Mouse (Mus musculus) liver, adult 2 months (tissue): ENCODE results near the gene Pnmt. TPM values are rescaled to one million over a fixed set of nuclear protein-coding genes. Genes with fewer than 3 reads are reported as not detected.

ENCODE experiments used
- DNase-seq: peaks from one replicate; pipeline ENCODE4 v3.0.0-alpha.2; 2011; ENCODE audit warnings: low read depth, low spot score; ENCODE audit errors: extremely low read depth
- H3K27ac ChIP-seq: fragments of 200-500 bp; replicated peaks from 2 replicates; pipeline ENCODE4 v1.5.1; 2012; ENCODE audit warnings: low read depth, mild to moderate bottlenecking, control low read depth, inconsistent platforms, low read length; ENCODE audit not compliant: insufficient read depth
- H3K27me3 ChIP-seq: fragments of 200-500 bp; 2 replicates; pipeline ENCODE4 v1.6.1; 2012; ENCODE audit warnings: mild to moderate bottlenecking, moderate library complexity, low read length, inconsistent platforms; ENCODE audit not compliant: control insufficient read depth, insufficient read depth
- H3K36me3 ChIP-seq: fragments of 200-500 bp; 2 replicates; pipeline ENCODE4 v1.6.1; 2012; ENCODE audit warnings: low read length, inconsistent platforms; ENCODE audit not compliant: control insufficient read depth, insufficient read depth
- H3K4me1 ChIP-seq: fragments of 200-500 bp; 2 replicates; pipeline ENCODE4 v1.6.1; 2011; ENCODE audit warnings: low read length; ENCODE audit not compliant: control insufficient read depth, insufficient read depth
- H3K4me3 ChIP-seq: fragments of 200-500 bp; 2 replicates; pipeline ENCODE4 v1.5.1; 2011; ENCODE audit warnings: low read depth, mild to moderate bottlenecking, control low read depth, low read length, moderate library complexity; ENCODE audit not compliant: insufficient read depth
- H3K79me2 ChIP-seq: fragments of 200-500 bp; 2 replicates; pipeline ENCODE4 v1.6.1; 2012; ENCODE audit warnings: inconsistent platforms, mild to moderate bottlenecking, low read length, moderate library complexity; ENCODE audit not compliant: control insufficient read depth, insufficient read depth
- H3K9ac ChIP-seq: fragments of 200-500 bp; 2 replicates; pipeline ENCODE4 v1.6.1; 2012; ENCODE audit warnings: low read depth, mild to moderate bottlenecking, control low read depth, inconsistent platforms, low read length
- CTCF ChIP-seq: fragments of 200-500 bp; IDR thresholded peaks from 2 replicates; pipeline ENCODE4 v1.5.1; 2011; ENCODE audit warnings: low read depth, low read length, control low read depth
- POLR2A ChIP-seq: fragments of 200-500 bp; IDR thresholded peaks from 2 replicates; pipeline ENCODE4 v1.6.1; 2011; ENCODE audit warnings: low read length, control low read depth; ENCODE audit not compliant: insufficient read depth; ENCODE audit errors: extremely low read depth
- WGBS: fragments of 180-500 bp; shearing (Covaris S2); methylation state at CpG from one replicate; pipeline ENCODE4 v1.1.7; 2018; 5-methylcytosine and 5-hydroxymethylcytosine counted together
- polyA plus RNA-seq: library from polyadenylated mRNA; depleted of rRNA; stranded (reverse); fragments of >200 nt; gene quantifications from 2 replicates; pipeline ENCODE4 v1.2.3, GENCODE M21; 2012
- total RNA-seq: library from RNA; depleted of rRNA; stranded (reverse); fragments of >200 nt; gene quantifications from 2 replicates; pipeline ENCODE4 v1.2.3, GENCODE M21; 2014

Gene Pnmt
- total and polyA plus RNA-seq, 2 experiments = not detected

GRCm38 (mm10) chr11:98360866-98361521, 25.3 kb upstream of the Pnmt start:
- H3K36me3 ChIP-seq = no peaks in the 10 kb centered on the region
- H3K9ac ChIP-seq = no peak overlapping the region
- peak overlapping the region; percentile 46 for H3K27ac ChIP-seq
- WGBS = 81% methylated on average over 9 of the region's 9 CpGs
- peaks cover 37% of the 10 kb centered on the region; the same call in 1 of the 2 replicates for H3K79me2 ChIP-seq
- TF ChIP-seq POLR2A (no peak), CTCF (no peak)
- peaks cover 27% of the 10 kb centered on the region for H3K4me1 ChIP-seq
- no peak overlapping the region for H3K4me3 ChIP-seq
- H3K27me3 ChIP-seq = no peaks in the 10 kb centered on the region
- DNase-seq = peak; percentile 27

GRCm38 (mm10) chr11:98363817-98364216, 22.4 kb upstream of the Pnmt start:
- peak; percentile 56 for DNase-seq
- H3K27ac ChIP-seq = no peak overlapping the region
- H3K79me2 ChIP-seq = peaks cover 41% of the 10 kb centered on the region; the same call in 1 of the 2 replicates
- H3K27me3 ChIP-seq = no peaks in the 10 kb centered on the region
- H3K36me3 ChIP-seq = no peaks in the 10 kb centered on the region
- H3K4me1 ChIP-seq = peaks cover 10% of the 10 kb centered on the region
- no peak for TF ChIP-seq POLR2A
- no peak for TF ChIP-seq CTCF
- H3K4me3 ChIP-seq = no peak overlapping the region
- 59% methylated on average over 5 of the region's 5 CpGs for WGBS
- no peak overlapping the region for H3K9ac ChIP-seq

- Histone ChIP-seq H3K27me3 (no peaks in the 10 kb centered on the region), H3K79me2 (peaks cover 35% of the 10 kb centered on the region; the same call in 1 of the 2 replicates), H3K36me3 (no peaks in the 10 kb centered on the region), H3K9ac (no peak overlapping the region), H3K4me1 (peaks cover 5% of the 10 kb centered on the region; the same call in 1 of the 2 replicates), H3K27ac (no peak overlapping the region), H3K4me3 (no peak overlapping the region)
- DNase-seq = no peak
- 82% methylated on average over 5 of the region's 5 CpGs for WGBS
- no peak for TF ChIP-seq CTCF
- no peak for TF ChIP-seq POLR2A
Observed at GRCm38 (mm10) chr11:98364410-98364809, 21.8 kb upstream of the Pnmt start.

- WGBS = 69% methylated on average over 10 of the region's 10 CpGs
- DNase-seq = no peak
Observed at GRCm38 (mm10) chr11:98366290-98366689, 20.0 kb upstream of the Pnmt start.

GRCm38 (mm10) chr11:98367171-98367862, 18.9 kb upstream of the Pnmt start:
- peaks cover 3% of the 10 kb centered on the region; the same call in 1 of the 2 replicates for H3K4me1 ChIP-seq
- no peak overlapping the region for H3K27ac ChIP-seq
- no peaks in the 10 kb centered on the region for H3K27me3 ChIP-seq
- H3K36me3 ChIP-seq = no peaks in the 10 kb centered on the region
- H3K79me2 ChIP-seq = peaks cover 13% of the 10 kb centered on the region; the same call in 1 of the 2 replicates
- TF ChIP-seq POLR2A (no peak), CTCF (no peak)
- 88% methylated on average over 10 of the region's 10 CpGs for WGBS
- no peak overlapping the region for H3K9ac ChIP-seq
- no peak overlapping the region for H3K4me3 ChIP-seq
- no peak for DNase-seq

More at GRCm38 (mm10) chr11:98366290-98366689, 20.0 kb upstream of the Pnmt start:
- Histone ChIP-seq H3K36me3 (no peaks in the 10 kb centered on the region), H3K9ac (no peak overlapping the region), H3K4me3 (no peak overlapping the region), H3K4me1 (peaks cover 3% of the 10 kb centered on the region; the same call in 1 of the 2 replicates), H3K27ac (no peak overlapping the region), H3K27me3 (no peaks in the 10 kb centered on the region), H3K79me2 (peaks cover 20% of the 10 kb centered on the region; the same call in 1 of the 2 replicates)
- TF ChIP-seq CTCF = no peak
- no peak for TF ChIP-seq POLR2A
